Mouse (Mus musculus): ENCODE results near the gene Gm42421. TPM values are rescaled to one million over a fixed set of nuclear protein-coding genes. Genes with fewer than 3 reads are reported as not detected.

Gm42421 gene
- total and polyA plus RNA-seq, 3 experiments, result 0.18 TPM; not detected in 2

DNA sequence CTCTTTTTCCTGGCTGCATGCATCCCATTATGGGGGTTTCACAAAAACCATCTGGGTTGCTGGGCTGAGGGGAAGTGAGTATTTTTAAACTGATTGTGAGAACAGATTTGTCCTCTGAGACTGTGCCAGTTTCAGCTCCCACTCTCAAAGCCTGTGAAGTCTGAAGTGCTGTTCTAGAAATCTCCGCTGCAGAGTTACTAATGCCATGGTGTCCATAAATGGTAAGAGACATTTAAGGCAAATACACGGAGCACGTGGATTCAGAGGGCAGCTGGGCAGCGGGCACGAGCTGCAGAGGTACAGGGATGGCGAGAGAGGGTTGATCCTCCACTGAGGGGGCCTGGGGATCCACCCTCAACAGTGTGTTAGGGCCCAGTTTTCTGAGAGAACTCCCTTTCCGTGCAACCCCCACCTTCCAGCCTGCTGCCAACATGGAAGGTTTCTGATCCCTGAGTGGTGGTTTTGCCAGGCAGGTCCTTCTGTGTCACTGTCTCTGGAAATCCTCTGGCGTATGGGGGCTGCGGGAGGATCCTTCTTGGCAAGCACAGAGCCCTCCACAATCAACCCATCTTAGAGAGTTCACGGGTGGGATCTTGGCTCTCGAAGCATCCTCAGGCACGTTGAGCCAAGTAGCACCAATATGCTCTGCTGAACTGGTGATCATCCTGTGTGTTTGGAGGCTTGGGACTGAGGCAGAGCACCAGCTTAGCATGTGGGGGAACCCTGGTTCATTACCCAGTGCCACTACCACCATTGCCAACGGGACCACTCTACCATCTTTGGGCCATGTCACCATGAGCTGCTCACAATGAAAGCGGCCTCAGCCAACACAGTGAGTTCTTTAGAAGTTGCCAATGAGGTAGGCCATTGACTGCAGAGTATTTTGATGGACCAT is 15.5 kb downstream of the Gm42421 start:
- no peak for TF ChIP-seq EP300 (IDR thresholded peaks at IDR 0.05; ENCODE audit: insufficient read depth, low read depth, low read length)
- TF ChIP-seq POLR2A (IDR thresholded peaks at IDR 0.05; ENCODE audit: insufficient read depth, low read depth, low read length), result no peak
- no peak for TF ChIP-seq CTCF (IDR thresholded peaks at IDR 0.05)
- WGBS, result 73% methylated on average over 14 of the region's 14 CpGs
- Histone ChIP-seq H3K36me3 (ENCODE audit: control insufficient read depth, insufficient read depth, low read length) (no peaks in the 10 kb centered on the region), H3K9ac (ENCODE audit: low read depth, low read length) (no peak overlapping the region), H3K27me3 (ENCODE audit: control insufficient read depth, insufficient read depth, low read length) (no peaks in the 10 kb centered on the region), H3K27ac (no peak overlapping the region), H3K79me2 (replicated peaks; ENCODE audit: control insufficient read depth, insufficient read depth, low read length) (no peaks in the 10 kb centered on the region), H3K4me1 (ENCODE audit: control insufficient read depth, insufficient read depth, low read length) (no peaks in the 10 kb centered on the region), H3K4me3 (no peak overlapping the region)
- intact Hi-C loops (cut with DNase I), result no loop called here
- no peak for DNase-seq

DNA sequence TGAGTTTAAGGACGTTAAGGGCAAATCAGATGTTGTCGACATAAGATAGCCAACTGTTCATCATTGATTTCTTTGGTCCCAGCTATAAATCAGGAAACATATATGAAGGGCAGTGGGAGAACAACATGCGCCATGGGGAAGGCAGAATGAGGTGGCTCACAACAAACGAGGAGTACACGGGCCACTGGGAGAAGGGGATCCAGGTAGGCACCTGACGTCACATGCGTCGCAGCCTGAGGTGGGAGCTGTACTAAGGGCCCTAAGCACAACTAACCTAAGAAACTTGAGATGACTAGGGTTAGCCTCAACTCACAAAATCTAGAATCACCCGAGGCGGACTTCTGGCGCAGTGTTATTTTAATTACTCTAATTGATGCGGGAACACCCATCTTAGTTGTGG is 20.4 kb downstream of the Gm42421 start:
- no peak for DNase-seq
- Histone ChIP-seq H3K27ac (no peak overlapping the region), H3K79me2 (replicated peaks; ENCODE audit: control insufficient read depth, insufficient read depth, low read length) (no peaks in the 10 kb centered on the region), H3K4me1 (ENCODE audit: control insufficient read depth, insufficient read depth, low read length) (no peaks in the 10 kb centered on the region), H3K27me3 (ENCODE audit: control insufficient read depth, insufficient read depth, low read length) (no peaks in the 10 kb centered on the region), H3K36me3 (ENCODE audit: control insufficient read depth, insufficient read depth, low read length) (no peaks in the 10 kb centered on the region), H3K9ac (ENCODE audit: low read depth, low read length) (no peak overlapping the region), H3K4me3 (no peak overlapping the region)
- WGBS, result 83% methylated on average over 12 of the region's 12 CpGs
- TF ChIP-seq CTCF (IDR thresholded peaks at IDR 0.05), result no peak
- no peak for TF ChIP-seq POLR2A (IDR thresholded peaks at IDR 0.05; ENCODE audit: insufficient read depth, low read depth, low read length)
- TF ChIP-seq EP300 (IDR thresholded peaks at IDR 0.05; ENCODE audit: insufficient read depth, low read depth, low read length), result no peak
- intact Hi-C loops (cut with DNase I), result no loop called here

DNA sequence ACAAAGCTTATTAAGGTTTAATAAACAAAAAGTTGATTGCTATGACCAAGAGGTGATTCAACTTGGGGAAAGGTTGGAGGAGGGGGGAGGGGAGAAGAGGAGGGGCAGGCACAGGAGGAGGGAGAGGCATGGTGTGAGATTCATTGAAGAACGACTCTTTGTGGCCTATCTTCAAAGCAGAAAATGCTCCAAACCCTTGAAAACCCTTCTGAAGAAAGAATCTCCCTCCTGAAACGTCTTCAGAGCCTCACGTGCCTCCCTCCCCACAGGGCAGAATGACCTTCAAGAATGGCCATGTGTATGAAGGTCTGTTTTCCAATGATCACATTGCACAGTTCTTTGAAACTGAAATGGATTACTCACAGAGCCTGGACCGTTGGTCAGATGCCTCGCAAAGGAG is 22.0 kb downstream of the Gm42421 start:
- no peak for DNase-seq
- intact Hi-C loops (cut with DNase I), result no loop called here
- no peak overlapping the region for H3K4me3 ChIP-seq
- no peaks in the 10 kb centered on the region for H3K27me3 ChIP-seq (ENCODE audit: control insufficient read depth, insufficient read depth, low read length)
- H3K4me1 ChIP-seq (ENCODE audit: control insufficient read depth, insufficient read depth, low read length), result no peaks in the 10 kb centered on the region
- no peaks in the 10 kb centered on the region for H3K36me3 ChIP-seq (ENCODE audit: control insufficient read depth, insufficient read depth, low read length)
- TF ChIP-seq EP300 (IDR thresholded peaks at IDR 0.05; ENCODE audit: insufficient read depth, low read depth, low read length), result no peak
- TF ChIP-seq CTCF (IDR thresholded peaks at IDR 0.05), result no peak
- TF ChIP-seq POLR2A (IDR thresholded peaks at IDR 0.05; ENCODE audit: insufficient read depth, low read depth, low read length), result no peak
- 49% methylated on average over 5 of the region's 5 CpGs for WGBS
- H3K27ac ChIP-seq, result no peak overlapping the region
- H3K79me2 ChIP-seq (replicated peaks; ENCODE audit: control insufficient read depth, insufficient read depth, low read length), result no peaks in the 10 kb centered on the region
- H3K9ac ChIP-seq (ENCODE audit: low read depth, low read length), result no peak overlapping the region

DNA sequence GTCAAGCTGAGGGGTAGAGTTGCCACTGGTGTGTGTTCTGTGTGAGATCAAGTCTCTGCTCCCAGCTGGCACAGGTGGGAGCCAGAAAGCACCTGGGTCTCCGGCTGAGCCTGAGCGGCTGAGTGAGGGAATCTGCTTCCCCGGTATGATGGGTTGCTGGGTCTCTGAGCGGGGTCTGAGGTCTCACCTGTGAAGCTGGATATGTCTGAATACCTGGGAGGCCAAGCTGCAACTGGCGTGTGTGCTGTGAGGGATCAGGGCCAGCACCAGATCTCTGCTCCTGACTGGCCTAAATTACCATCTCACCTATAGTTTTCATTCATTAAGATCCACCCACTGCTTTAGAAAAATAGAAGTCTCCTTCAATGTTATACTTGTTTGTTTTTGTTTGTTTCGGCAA is 29.1 kb downstream of the Gm42421 start:
- Histone ChIP-seq H3K27ac (no peak overlapping the region), H3K4me3 (no peak overlapping the region), H3K9ac (ENCODE audit: low read depth, low read length) (no peak overlapping the region), H3K79me2 (replicated peaks; ENCODE audit: control insufficient read depth, insufficient read depth, low read length) (no peaks in the 10 kb centered on the region), H3K4me1 (ENCODE audit: control insufficient read depth, insufficient read depth, low read length) (no peaks in the 10 kb centered on the region), H3K27me3 (ENCODE audit: control insufficient read depth, insufficient read depth, low read length) (no peaks in the 10 kb centered on the region), H3K36me3 (ENCODE audit: control insufficient read depth, insufficient read depth, low read length) (no peaks in the 10 kb centered on the region)
- TF ChIP-seq POLR2A (IDR thresholded peaks at IDR 0.05; ENCODE audit: insufficient read depth, low read depth, low read length) (no peak), EP300 (IDR thresholded peaks at IDR 0.05; ENCODE audit: insufficient read depth, low read depth, low read length) (no peak), CTCF (IDR thresholded peaks at IDR 0.05) (no peak)
- intact Hi-C loops (cut with DNase I), result no loop called here
- 89% methylated on average over 6 of the region's 6 CpGs for WGBS
- no peak for DNase-seq

DNA sequence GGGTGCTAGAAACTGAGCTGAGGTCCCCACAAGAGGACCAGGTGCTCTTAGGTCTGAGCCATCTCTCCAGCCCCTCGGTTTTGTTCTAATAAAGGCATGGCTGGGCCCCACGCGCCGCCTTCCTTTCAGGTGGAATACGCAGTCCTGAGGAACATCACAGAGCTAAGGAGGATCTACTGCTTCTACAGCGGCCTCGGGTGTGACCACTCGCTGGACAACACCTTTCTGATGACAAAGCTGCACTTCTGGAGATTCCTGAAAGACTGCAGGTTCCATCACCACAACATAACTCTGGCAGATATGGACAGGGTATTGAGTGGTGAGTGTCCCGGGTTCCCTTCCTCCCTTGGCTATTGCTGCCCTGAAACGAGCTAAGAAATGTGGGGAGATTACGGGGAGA is 31.6 kb downstream of the Gm42421 start:
- no peaks in the 10 kb centered on the region for H3K27me3 ChIP-seq (ENCODE audit: control insufficient read depth, insufficient read depth, low read length)
- WGBS, result 89% methylated on average over 11 of the region's 11 CpGs
- H3K4me1 ChIP-seq (ENCODE audit: control insufficient read depth, insufficient read depth, low read length), result no peaks in the 10 kb centered on the region
- no peak overlapping the region for H3K4me3 ChIP-seq
- no peaks in the 10 kb centered on the region for H3K79me2 ChIP-seq (replicated peaks; ENCODE audit: control insufficient read depth, insufficient read depth, low read length)
- intact Hi-C loops (cut with DNase I), result no loop called here
- TF ChIP-seq CTCF (IDR thresholded peaks at IDR 0.05) (no peak), POLR2A (IDR thresholded peaks at IDR 0.05; ENCODE audit: insufficient read depth, low read depth, low read length) (no peak), EP300 (IDR thresholded peaks at IDR 0.05; ENCODE audit: insufficient read depth, low read depth, low read length) (no peak)
- no peak overlapping the region for H3K27ac ChIP-seq
- no peak for DNase-seq
- no peak overlapping the region for H3K9ac ChIP-seq (ENCODE audit: low read depth, low read length)
- no peaks in the 10 kb centered on the region for H3K36me3 ChIP-seq (ENCODE audit: control insufficient read depth, insufficient read depth, low read length)

DNA sequence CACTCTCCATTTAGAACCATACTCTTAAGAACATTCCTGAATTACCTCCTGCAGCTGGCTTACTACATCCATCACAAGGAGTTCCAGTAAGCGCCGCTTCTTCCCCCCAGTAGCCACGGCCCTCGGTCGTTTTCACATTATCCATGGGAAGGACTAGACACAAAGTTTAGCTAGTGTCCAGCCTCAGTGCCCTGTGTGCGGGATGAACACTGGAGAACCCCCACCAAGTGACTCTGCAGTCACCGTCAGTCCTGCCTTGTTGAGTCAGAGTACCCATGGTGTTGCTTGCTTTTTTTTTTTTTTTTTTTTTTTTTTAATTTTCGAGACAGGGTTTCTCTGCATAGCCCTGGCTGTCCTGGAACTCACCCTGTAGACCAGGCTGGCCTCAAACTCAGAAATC is 33.2 kb downstream of the Gm42421 start:
- Histone ChIP-seq H3K27ac (no peak overlapping the region), H3K79me2 (replicated peaks; ENCODE audit: control insufficient read depth, insufficient read depth, low read length) (no peaks in the 10 kb centered on the region), H3K4me1 (ENCODE audit: control insufficient read depth, insufficient read depth, low read length) (no peaks in the 10 kb centered on the region), H3K36me3 (ENCODE audit: control insufficient read depth, insufficient read depth, low read length) (no peaks in the 10 kb centered on the region), H3K4me3 (no peak overlapping the region), H3K27me3 (ENCODE audit: control insufficient read depth, insufficient read depth, low read length) (no peaks in the 10 kb centered on the region), H3K9ac (ENCODE audit: low read depth, low read length) (no peak overlapping the region)
- 83% methylated on average over 8 of the region's 8 CpGs for WGBS
- intact Hi-C loops (cut with DNase I), result no loop called here
- TF ChIP-seq EP300 (IDR thresholded peaks at IDR 0.05; ENCODE audit: insufficient read depth, low read depth, low read length) (no peak), CTCF (IDR thresholded peaks at IDR 0.05) (no peak), POLR2A (IDR thresholded peaks at IDR 0.05; ENCODE audit: insufficient read depth, low read depth, low read length) (no peak)
- DNase-seq, result no peak

Data from heart, adult 2 months (tissue).